Mouse (Mus musculus) brain, embryonic 14.5 days (tissue): Measurements from ENCODE around the gene Hpca.

Experiments
- CTCF ChIP-seq: fragments of 200-500 bp; IDR thresholded peaks from 2 replicates; pipeline ENCODE4 v1.5.1; 2012; ENCODE audit warnings: inconsistent platforms, mild to moderate bottlenecking, moderate library complexity, borderline replicate concordance; ENCODE audit not compliant: insufficient read depth, insufficient read length; ENCODE audit errors: extremely low read depth
- POLR2A ChIP-seq: fragments of 200-500 bp; IDR thresholded peaks from 2 replicates; pipeline ENCODE4 v1.6.1; 2012; ENCODE audit warnings: mild to moderate bottlenecking, inconsistent platforms, borderline replicate concordance; ENCODE audit not compliant: poor library complexity, insufficient read depth, insufficient read length, severe bottlenecking; ENCODE audit errors: extremely low read depth

DNA sequence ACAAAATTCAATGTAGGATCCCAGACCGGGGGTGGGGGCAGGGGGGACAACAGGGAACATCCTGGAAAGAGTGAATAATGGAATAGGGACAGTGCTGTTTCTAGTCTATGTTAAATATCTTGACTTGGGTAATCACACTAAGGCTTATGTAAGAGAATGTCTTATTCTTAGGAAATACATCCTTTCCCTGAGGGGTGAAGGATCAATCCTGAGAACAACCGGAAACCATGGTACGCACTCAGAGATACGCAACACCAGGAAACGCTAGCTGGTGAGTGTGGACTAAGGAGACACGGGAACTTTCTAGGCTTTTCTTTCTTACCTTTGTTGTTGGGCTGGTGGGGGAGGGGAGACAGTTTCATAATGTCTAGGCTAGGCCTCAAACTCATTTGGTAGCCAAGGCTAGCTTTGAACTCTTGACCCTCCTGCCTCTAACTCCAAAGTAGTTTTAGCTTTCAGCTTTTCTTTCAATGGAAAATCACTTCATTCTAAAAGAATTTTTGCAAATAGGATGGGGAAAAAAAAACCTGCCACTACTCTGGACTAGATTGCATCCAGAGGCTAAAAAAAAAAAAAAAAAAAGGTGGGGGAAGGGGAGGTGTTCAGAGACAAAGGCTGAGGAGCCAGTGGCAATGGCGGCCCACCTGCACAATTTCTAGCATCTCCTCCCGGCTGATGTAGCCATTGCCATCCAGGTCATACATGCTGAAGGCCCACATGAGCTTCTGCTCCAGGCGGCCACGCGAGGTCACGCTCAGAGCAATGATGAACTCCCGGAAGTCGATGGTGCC lies 3.9 kb downstream of the Hpca start:
- TF ChIP-seq CTCF (no peak), POLR2A (no peak)
